Mouse (Mus musculus) heart, adult 2 months (tissue): ENCODE data around the gene Olfr877.

Experiments
- CTCF ChIP-seq: fragments of 200-600 bp; IDR thresholded peaks from 2 replicates; pipeline ENCODE4 v1.8.1; 2022; ENCODE audit warnings: antibody characterized with exemption, mild to moderate bottlenecking, moderate library complexity
- EP300 ChIP-seq: fragments of 200-500 bp; IDR thresholded peaks from 2 replicates; pipeline ENCODE4 v1.6.1; 2011; ENCODE audit warnings: low read depth, low read length, control low read depth; ENCODE audit not compliant: insufficient read depth

GRCm38 (mm10) chr9:37890960-37891359, 36.9 kb downstream of the Olfr877 start:
- no peak for TF ChIP-seq EP300
- no peak for TF ChIP-seq CTCF
